Mouse (Mus musculus) liver, embryonic 16.5 days (tissue): ENCODE results near the gene Grrp1. TPM values are rescaled to one million over a fixed set of nuclear protein-coding genes. Genes with fewer than 3 reads are reported as not detected.

Source experiments
- ATAC-seq: fragments of 200-750 bp; cut with Nextera tagmentation; 2 replicates; pipeline ENCODE4 v1.8.0; 2017; ENCODE audit warnings: low read depth, mild to moderate bottlenecking, moderate number of reproducible peaks, moderate library complexity
- H3K27ac ChIP-seq: fragments of 300-500 bp; sonication (generic); 2 replicates; pipeline ENCODE4 v1.5.1; 2014; ENCODE audit warnings: mild to moderate bottlenecking, low read length
- H3K27me3 ChIP-seq: fragments of 300-500 bp; sonication (generic); 2 replicates; pipeline ENCODE4 v1.6.1; 2014; ENCODE audit warnings: low read depth, low read length, mixed read lengths; ENCODE audit not compliant: control insufficient read depth, insufficient read depth
- H3K36me3 ChIP-seq: fragments of 300-500 bp; sonication (generic); 2 replicates; pipeline ENCODE4 v1.6.1; 2014; ENCODE audit warnings: mild to moderate bottlenecking; ENCODE audit not compliant: control insufficient read depth, insufficient read depth
- H3K4me1 ChIP-seq: fragments of 300-500 bp; sonication (generic); 2 replicates; pipeline ENCODE4 v1.6.1; 2014; ENCODE audit warnings: low read depth, low read length, mixed read lengths; ENCODE audit not compliant: control insufficient read depth
- H3K4me2 ChIP-seq: fragments of 300-500 bp; sonication (generic); 2 replicates; pipeline ENCODE4 v1.6.1; 2014; ENCODE audit warnings: low read depth, low read length, mixed read lengths
- H3K4me3 ChIP-seq: fragments of 300-500 bp; sonication (generic); 2 replicates; pipeline ENCODE4 v1.5.1; 2014; ENCODE audit warnings: low read depth, mild to moderate bottlenecking, low read length
- H3K9ac ChIP-seq: fragments of 300-500 bp; sonication (generic); 2 replicates; pipeline ENCODE4 v1.6.1; 2014; ENCODE audit warnings: low read depth, low read length
- H3K9me3 ChIP-seq: fragments of 300-500 bp; sonication (generic); replicated peaks from 2 replicates; pipeline ENCODE4 v1.6.1; 2016; ENCODE audit warnings: low read length; ENCODE audit not compliant: control insufficient read depth
- WGBS: fragments of 180-500 bp; shearing (Covaris S2); extraction: QIAGEN DNeasy Blood & Tissue Kit; methylation state at CpG from one replicate; pipeline ENCODE4 v1.1.7; 2014; ENCODE audit not compliant: insufficient replicate concordance; 5-methylcytosine and 5-hydroxymethylcytosine counted together
- polyA plus RNA-seq: library from polyadenylated mRNA; unstranded; fragments of >200 nt; fragmentation: Nextera tagmentation; extraction: Ambion mirVana; gene quantifications from 2 replicates; pipeline ENCODE4 v1.2.1, GENCODE M21; 2015

Gene Grrp1
- polyA plus RNA-seq, 1 experiment from 2014 or later = 0.78 TPM

DNA sequence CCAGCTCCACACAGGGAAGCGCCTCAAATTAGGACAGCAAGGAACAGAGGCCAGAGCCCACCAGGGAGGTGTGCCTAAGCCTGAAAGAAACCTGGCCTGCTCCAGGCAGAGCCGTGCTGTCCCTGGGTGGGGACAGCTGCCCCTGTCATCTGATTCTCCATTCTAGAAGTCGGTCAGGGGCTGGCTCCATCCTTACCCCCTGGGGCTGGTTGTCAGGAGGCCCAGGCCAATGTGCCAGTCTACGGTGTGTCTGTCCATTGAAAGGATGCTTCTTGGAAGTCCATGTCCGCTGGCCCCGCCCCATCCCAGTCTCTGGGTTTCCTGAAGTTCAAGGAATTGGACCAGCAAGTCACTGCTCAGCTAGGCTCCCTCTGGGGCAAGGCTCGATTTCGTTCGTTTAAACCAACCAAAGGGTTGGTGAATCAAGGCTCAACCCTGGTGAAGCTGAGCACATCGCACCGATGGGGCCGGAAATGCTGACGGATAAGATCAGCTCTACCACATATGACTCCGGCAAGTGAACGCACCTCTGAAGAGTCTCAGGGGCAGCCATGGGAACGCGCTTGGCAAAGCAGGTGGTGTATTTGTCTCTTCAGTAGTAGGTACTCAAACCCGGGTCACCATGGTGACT is 39.3 kb upstream of the Grrp1 start:
- H3K9me3 ChIP-seq = peaks cover 3% of the 10 kb centered on the region; the same call in 1 of the 2 replicates
- no peak overlapping the region for H3K4me3 ChIP-seq
- no peak overlapping the region for H3K9ac ChIP-seq
- peaks cover 7% of the 10 kb centered on the region for H3K4me1 ChIP-seq
- ATAC-seq = no peak
- no peaks in the 10 kb centered on the region for H3K36me3 ChIP-seq
- H3K27ac ChIP-seq = no peak overlapping the region
- 56% methylated on average over 18 of the region's 18 CpGs for WGBS
- no peak overlapping the region for H3K4me2 ChIP-seq
- H3K27me3 ChIP-seq = peaks cover 8% of the 10 kb centered on the region; the same call in 1 of the 2 replicates

DNA sequence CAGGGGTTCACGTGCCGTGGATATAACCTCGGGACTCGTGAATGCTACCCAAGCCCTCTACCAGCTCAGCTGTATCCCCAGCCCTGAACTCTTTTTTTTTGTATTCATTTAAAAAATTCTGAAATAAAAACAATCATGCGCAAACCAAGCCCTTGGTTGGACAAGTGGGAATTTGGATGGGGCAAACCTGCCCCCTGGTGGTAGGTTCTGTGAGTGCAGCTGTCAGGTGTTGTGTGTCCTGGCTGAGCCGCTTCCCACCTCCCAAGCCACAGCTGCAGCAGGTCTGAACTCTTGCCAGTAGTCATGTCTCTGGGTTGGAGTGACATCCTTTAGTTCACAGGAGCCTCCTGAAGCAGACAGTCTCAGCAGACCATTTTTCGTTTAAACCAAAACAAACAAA is 38.2 kb upstream of the Grrp1 start:
- Histone ChIP-seq H3K9me3 (peaks cover 3% of the 10 kb centered on the region; the same call in 1 of the 2 replicates), H3K27ac (no peak overlapping the region), H3K9ac (no peak overlapping the region), H3K4me1 (peaks cover 10% of the 10 kb centered on the region), H3K4me3 (no peak overlapping the region), H3K4me2 (no peak overlapping the region), H3K36me3 (no peaks in the 10 kb centered on the region), H3K27me3 (peaks cover 8% of the 10 kb centered on the region; the same call in 1 of the 2 replicates)
- no peak for ATAC-seq
- WGBS = 22% methylated on average over 7 of the region's 7 CpGs

DNA sequence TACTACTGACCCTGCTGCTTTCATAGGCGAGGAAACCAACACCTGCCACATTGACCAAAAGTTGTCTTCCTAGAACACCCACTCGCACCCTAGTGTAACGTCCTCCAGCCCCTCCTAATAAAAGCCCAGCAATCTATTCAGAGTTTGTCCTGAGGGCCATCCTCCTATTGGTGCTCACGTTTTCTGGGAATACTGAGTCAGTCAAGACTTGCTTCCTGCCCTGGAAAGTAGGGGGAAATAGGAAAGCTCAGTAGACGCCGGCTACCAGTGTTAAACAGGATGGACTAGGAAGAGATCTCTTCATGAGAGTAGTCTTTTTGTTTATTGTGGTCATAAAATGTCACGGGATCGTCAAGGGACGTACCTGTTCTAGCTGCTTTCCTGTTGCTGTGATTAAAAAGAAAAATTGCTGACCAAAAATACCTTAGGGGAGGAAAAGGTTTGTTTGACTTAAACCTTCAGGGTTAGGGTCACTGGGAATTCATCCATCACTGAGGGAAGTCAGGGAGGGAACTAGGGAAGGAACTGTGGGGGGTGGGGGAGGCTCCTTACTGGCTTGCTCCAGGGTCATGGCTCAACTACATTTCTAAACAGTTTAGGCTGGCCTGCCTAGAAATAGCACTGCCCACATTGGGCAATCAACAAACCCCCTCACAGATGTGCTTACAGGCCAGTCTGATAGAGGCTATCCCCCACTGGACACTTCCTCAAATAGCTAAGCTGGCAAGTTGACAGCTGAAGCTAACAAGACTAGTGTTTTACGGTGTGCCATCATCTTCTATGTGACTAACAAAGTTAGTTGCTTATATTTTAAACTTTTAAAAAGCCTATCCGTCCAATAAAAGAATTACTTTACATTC is 34.7 kb upstream of the Grrp1 start:
- peaks cover 4% of the 10 kb centered on the region; the same call in 1 of the 2 replicates for H3K27me3 ChIP-seq
- peaks cover 7% of the 10 kb centered on the region for H3K36me3 ChIP-seq
- H3K9me3 ChIP-seq = no peaks in the 10 kb centered on the region
- no peak for ATAC-seq
- H3K9ac ChIP-seq = peak overlapping the region; percentile 98
- H3K4me2 ChIP-seq = peak overlapping the region; percentile 92
- H3K27ac ChIP-seq = peak overlapping the region; percentile 99
- peaks cover 27% of the 10 kb centered on the region for H3K4me1 ChIP-seq
- peak overlapping the region; percentile 98 for H3K4me3 ChIP-seq
- 33% methylated on average over 11 of the region's 11 CpGs for WGBS

DNA sequence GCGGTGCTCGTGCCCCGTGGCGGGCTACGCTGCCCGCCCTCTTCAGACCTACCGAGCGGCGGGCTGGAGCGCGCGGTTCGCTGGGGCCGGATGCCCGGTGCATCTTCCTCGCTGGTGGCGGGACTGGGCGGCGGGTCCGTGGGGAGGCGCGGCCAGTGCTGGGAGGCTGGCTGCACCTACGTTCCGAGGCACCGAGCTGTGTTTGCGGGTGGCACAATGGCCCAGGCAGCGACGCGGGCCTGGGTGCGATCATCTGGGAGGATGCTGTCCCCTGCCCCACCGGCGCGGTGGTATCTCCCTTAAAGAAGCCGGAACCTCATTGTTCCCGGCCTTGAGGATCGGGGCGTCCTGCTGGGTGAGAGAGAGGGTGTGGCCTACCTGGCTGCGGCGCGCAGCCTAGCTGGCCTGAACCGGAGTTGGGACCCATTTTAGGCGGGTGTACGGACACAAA is 33.7 kb upstream of the Grrp1 start, which contains the start of gene Pdik1l:
Gene Pdik1l (minus strand): TSS at position 321 of the 451 bp plus-strand sequence.
- Histone ChIP-seq H3K27ac (peak within 1 kb of the TSS; percentile 99), H3K4me3 (peak within 1 kb of the TSS; percentile 98), H3K36me3 (peaks cover 14% of the 10 kb centered on the region), H3K4me2 (peak within 1 kb of the TSS; percentile 92), H3K27me3 (no peaks in the 10 kb centered on the region), H3K9ac (peak within 1 kb of the TSS; percentile 98), H3K4me1 (peaks cover 27% of the 10 kb centered on the region), H3K9me3 (no peaks in the 10 kb centered on the region)
- under 1% methylated on average over 43 of the region's 43 CpGs for WGBS
- peak; percentile 71 for ATAC-seq

DNA sequence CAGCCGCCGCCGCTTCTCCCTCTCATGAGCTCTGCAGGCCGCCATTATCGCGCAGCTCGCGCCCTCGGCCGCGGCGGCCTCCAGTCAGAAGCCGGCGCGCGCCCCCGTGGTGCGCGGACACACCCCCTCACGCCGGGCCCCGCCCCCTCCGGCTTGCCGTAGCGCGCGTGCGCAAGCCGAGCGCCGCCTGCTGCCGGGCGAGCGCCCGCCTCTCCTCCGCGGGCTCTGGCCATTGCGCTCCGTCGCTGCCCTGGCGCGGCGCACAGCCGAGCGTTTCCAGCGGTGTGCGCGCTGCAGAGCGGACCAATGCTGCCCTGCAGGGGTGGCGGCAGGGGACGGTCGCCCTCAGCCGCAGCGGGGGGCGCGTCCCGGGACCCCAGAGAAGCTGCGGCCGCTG is 33.3 kb upstream of the Grrp1 start:
- peak; percentile 89 for ATAC-seq
- H3K9ac ChIP-seq = peak overlapping the region; percentile 98
- H3K27ac ChIP-seq = peak overlapping the region; percentile 99
- peak overlapping the region; percentile 92 for H3K4me2 ChIP-seq
- H3K4me1 ChIP-seq = peaks cover 27% of the 10 kb centered on the region
- WGBS = under 1% methylated on average over 48 of the region's 59 CpGs
- H3K9me3 ChIP-seq = no peaks in the 10 kb centered on the region
- H3K36me3 ChIP-seq = peaks cover 16% of the 10 kb centered on the region
- peak overlapping the region; percentile 98 for H3K4me3 ChIP-seq
- H3K27me3 ChIP-seq = no peaks in the 10 kb centered on the region

DNA sequence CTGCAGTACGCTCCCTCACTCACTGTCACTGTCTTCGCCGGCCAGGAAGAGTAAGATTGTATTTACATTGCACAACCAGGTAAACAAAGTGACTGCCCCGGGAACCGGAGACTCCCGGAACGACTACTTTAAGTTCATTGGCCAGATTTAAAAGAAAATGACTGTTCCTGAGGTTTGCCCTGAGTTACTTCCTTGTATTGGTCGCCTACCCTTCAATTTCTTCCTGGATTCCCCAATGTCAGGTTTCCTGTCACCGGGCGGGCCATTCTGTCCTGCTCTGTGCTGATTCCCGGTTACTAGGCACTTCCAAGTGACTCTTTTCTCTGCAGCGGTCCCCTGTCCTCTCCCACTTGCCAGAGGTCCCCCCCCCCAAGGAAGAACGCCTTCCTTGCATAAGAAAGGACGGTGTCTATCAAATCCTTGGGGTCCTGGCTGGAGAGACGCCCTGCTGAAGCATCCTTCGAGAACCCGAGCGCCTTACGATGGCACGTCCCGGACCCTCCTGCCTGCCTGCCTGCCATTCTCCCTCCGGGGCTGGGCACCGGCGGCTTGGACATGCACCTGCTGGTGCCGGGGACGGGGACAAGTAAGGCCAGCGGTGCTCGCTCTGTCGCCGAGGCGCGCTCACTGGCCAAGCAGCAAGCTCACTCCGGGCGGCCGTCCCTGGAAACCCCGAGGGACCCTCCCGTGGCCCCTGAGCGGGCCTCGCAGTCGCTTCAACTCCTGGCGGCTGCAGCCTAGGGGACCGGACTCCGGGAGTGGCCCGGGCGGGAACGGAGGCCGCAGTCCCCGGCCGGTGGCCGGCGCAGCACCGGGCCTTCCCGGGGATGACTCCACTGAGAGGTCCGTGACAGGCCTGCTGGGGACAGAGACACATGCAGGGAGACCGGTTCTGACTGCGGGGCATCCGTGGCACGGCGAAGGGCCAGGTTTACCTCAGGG is 32.6 kb upstream of the Grrp1 start:
- H3K9me3 ChIP-seq = no peaks in the 10 kb centered on the region
- peaks cover 27% of the 10 kb centered on the region for H3K4me1 ChIP-seq
- H3K36me3 ChIP-seq = peaks cover 22% of the 10 kb centered on the region
- H3K27me3 ChIP-seq = no peaks in the 10 kb centered on the region
- H3K4me3 ChIP-seq = peak overlapping the region; percentile 98
- H3K4me2 ChIP-seq = peak overlapping the region; percentile 62
- ATAC-seq = peak; percentile 14
- H3K9ac ChIP-seq = peak overlapping the region; percentile 98
- peak overlapping the region; percentile 99 for H3K27ac ChIP-seq
- WGBS = under 1% methylated on average over 59 of the region's 59 CpGs

DNA sequence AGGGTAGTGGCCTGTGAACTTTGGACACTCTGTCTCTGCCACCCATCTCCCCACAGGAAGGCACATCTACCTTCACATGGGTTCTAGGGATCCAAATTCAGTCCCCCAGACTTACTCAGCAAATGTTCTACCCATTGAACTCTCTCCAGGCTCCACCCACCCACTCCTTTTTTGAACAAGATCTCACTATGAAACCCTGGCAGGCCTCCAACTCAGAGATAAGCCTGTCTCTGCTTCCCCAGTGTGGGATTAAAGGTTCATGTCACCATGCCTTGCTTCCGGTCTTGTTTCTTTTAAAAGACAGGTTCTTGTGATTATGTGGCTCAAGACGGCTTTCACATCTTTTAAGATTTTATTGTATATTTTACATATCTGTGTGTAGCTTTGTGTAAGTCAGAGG is 31.0 kb upstream of the Grrp1 start:
- H3K4me3 ChIP-seq = no peak overlapping the region; the same call in 1 of the 2 replicates
- no peaks in the 10 kb centered on the region for H3K9me3 ChIP-seq
- peak overlapping the region; percentile 65 for H3K27ac ChIP-seq
- peaks cover 26% of the 10 kb centered on the region for H3K36me3 ChIP-seq
- 26% methylated on average over 2 of the region's 2 CpGs for WGBS
- peak overlapping the region; percentile 98 for H3K9ac ChIP-seq
- H3K4me2 ChIP-seq = peak overlapping the region; percentile 62
- H3K4me1 ChIP-seq = peaks cover 27% of the 10 kb centered on the region
- ATAC-seq = no peak
- no peaks in the 10 kb centered on the region for H3K27me3 ChIP-seq
